Mouse (Mus musculus): ENCODE results near the gene Prkar2a.

Gene Prkar2a

DNA sequence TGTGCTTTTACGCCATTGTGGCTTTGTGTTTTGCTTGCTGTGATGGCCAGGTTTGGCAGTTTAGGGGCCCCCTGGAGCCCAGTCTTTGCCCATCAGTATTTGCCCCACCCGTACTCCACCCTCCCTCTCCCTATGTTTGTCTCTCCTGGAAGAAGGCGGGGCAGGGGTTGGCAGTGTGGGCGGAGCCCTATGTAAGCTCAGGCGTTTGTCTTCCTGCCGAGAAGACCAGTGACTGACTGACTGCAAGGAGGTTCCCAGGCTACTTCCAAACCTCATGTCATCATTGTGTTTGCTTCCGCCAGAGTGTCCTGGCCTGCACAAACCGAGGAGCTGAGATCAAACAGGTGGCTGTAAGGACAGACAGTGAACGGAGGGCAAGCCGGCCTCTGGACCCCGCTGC lies 106.6 kb downstream of the Prkar2a start:
- no peak for DNase-seq (ENCODE audit: low spot score in 2 of 2)

DNA sequence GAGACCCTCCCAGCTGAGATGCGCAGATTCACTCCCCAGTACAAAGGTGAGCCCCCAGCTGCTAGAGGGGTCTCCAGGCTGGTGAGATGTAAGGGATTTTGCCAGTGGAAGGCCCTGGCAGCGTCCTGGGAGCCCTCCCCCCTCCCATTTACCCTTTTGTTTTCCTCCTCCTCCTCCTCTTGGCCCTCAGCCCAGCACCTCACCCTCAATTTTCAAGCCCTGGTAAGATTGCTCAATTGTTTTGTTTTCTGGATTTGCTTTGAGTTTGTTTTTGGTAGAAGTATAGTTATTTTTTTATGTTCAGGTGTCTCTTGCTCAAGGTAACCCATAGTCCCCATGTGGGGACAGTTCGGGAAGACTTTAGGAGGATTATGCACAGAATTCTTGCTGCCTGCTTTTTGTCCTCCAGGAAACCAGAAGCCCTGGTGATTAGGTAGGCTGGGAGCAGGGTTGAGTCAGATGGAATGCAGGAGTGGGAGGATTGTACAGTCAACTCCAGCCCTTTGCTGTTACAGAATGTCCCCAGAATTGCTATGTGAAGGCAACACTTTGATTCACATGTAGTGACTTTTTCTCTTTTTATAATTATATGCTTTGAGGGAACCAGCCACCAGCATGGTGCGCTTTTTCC lies 107.4 kb downstream of the Prkar2a start:
- DNase-seq (ENCODE audit: low spot score in 2 of 2): no peak

DNA sequence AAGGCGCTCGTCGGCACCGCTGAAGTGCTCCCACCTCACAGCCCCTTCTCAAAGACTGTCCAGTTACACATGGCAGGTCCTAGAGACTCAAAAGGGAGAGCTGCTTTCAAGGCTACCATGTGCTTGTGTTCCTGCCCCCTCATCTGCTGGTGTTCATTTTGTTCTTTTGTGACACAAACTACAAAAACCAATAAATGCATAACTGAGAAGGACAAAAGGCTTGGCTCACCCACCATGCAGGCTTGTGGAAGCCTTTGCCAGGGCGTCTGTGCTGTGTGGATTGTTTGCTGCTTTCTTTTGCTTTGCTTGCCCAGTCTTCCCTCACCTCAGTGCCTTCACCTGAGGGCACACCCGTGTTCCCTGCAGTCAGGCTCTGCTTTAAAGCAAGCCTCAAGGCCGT lies 108.4 kb downstream of the Prkar2a start:
- no peak for DNase-seq (ENCODE audit: low spot score in 2 of 2)

DNA sequence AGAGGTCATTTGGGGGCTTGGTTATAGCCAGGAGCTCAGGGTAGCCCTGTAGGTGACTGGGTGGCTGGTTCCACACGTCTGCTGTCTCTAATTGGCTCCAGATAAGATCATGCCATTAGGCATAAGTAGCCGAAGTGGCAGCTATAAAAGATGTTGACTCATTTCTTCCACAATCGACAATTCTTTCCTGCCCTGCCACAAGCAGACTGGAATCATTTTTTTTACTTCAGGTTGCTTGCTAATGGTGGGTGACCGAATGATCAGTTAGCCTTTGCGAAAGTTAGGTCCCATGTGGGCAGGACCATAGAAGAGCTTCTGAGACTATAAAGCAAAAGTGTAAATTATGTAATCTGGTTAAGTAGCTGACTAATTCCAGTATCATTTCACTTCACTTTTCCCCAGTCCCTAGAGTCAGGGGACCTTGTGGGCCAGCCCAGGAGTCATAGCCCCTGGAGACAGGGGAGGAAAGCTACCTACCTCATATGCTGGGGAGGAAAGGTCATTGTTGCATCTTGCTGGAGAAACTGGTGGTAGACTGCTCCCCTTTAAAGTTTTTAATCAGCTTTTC lies 109.5 kb downstream of the Prkar2a start:
- no peak for DNase-seq (ENCODE audit: low spot score in 2 of 2)

DNA sequence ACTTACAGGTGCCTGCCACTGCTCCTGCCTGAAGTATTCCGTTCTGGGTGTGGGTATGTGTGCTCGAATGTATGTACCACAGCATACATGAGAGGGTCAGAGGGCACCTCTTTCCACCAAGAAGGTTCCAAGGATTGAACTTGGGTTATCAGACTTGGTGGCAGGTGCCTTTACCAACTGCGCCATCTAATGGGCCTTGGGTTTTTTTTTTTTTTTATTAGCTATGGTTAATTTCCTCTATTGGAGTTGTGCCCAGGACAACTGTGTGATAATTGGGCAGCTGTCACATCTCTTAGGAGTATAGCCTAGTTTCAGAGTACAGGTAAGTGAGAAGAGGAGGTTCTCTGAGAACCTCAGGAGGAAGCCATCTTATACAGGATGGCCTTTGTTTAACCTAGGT lies 110.5 kb downstream of the Prkar2a start:
- DNase-seq (ENCODE audit: low spot score in 2 of 2): no peak

Data from thymus, postnatal 10 days (tissue).